Mouse (Mus musculus) CH12.LX (cell line): ENCODE data around the gene BC017158. TPM values are rescaled to one million over a fixed set of nuclear protein-coding genes. Genes with fewer than 3 reads are reported as not detected.

ENCODE experiments used
- DNase-seq: peaks from one replicate; pipeline ENCODE4 v3.0.0-alpha.2; 2013; ENCODE audit errors: extremely low read depth
- H3K27ac ChIP-seq: 2 replicates; pipeline ENCODE4 v1.5.1; 2012; ENCODE audit warnings: low read depth, mild to moderate bottlenecking, control low read depth, moderate library complexity; ENCODE audit not compliant: insufficient read depth
- H3K27me3 ChIP-seq: replicated peaks from 2 replicates; pipeline ENCODE3; 2012; ENCODE audit warnings: inconsistent platforms
- H3K36me3 ChIP-seq, 2 experiments: replicated peaks in 1 of 2; 2 replicates each; pipeline versions ENCODE3 to v1.6.1; 2012; ENCODE audit warnings: inconsistent platforms in 1 of 2, low read length in 1 of 2, mild to moderate bottlenecking in 1 of 2, mixed read lengths in 1 of 2, moderate library complexity in 1 of 2; ENCODE audit not compliant: control insufficient read depth in 1 of 2, insufficient read depth in 1 of 2
- H3K4me1 ChIP-seq, 2 experiments: 2 replicates each; pipeline ENCODE4 v1.6.1; 2012; ENCODE audit warnings: inconsistent platforms in 1 of 2, moderate library complexity in 1 of 2; ENCODE audit not compliant: insufficient read depth in 2 of 2, control insufficient read depth in 1 of 2
- H3K4me2 ChIP-seq: 2 replicates; pipeline ENCODE4 v1.6.1; 2012; ENCODE audit warnings: low read depth, mild to moderate bottlenecking, control low read depth; ENCODE audit not compliant: poor library complexity, insufficient read depth, severe bottlenecking
- H3K4me3 ChIP-seq, 3 experiments: fragments of 150-350 bp in 1 of 3; sonication (generic) in 1 of 3; replicated peaks in 1 of 3; 2 replicates each; pipeline versions ENCODE3 to v1.5.1; 2011 to 2012; ENCODE audit warnings: low read depth in 2 of 3, low read length in 2 of 3, mild to moderate bottlenecking in 2 of 3, moderate library complexity in 2 of 3, control low read depth in 1 of 3, improper control_type of control experiment in 1 of 3, inconsistent platforms in 1 of 3, mixed read lengths in 1 of 3; ENCODE audit not compliant: poor library complexity in 1 of 3
- H3K79me2 ChIP-seq: replicated peaks from 2 replicates; pipeline ENCODE4 v1.6.1; 2012; ENCODE audit warnings: mild to moderate bottlenecking, moderate library complexity; ENCODE audit not compliant: control insufficient read depth, poor library complexity, insufficient read depth, severe bottlenecking; ENCODE audit errors: extremely low read depth
- H3K9ac ChIP-seq: 2 replicates; pipeline ENCODE4 v1.6.1; 2012; ENCODE audit warnings: low read depth, mild to moderate bottlenecking, control low read depth, moderate library complexity; ENCODE audit not compliant: insufficient read depth
- H3K9me3 ChIP-seq: replicated peaks from 2 replicates; pipeline ENCODE3; 2012; ENCODE audit warnings: low read length, inconsistent platforms, mixed read lengths
- CHD2 ChIP-seq: IDR thresholded peaks from 2 replicates; pipeline ENCODE4 v1.6.1; 2011; ENCODE audit warnings: low read length, improper control_type of control experiment
- CTCF ChIP-seq, 2 experiments: IDR thresholded peaks in 1 of 2; conservative IDR thresholded peaks in 1 of 2; 2 replicates each; pipeline ENCODE4 v1.5.1; 2011 to 2012; ENCODE audit warnings: low read depth in 2 of 2, low read length in 2 of 2, improper control_type of control experiment in 1 of 2, inconsistent platforms in 1 of 2, mild to moderate bottlenecking in 1 of 2, moderate library complexity in 1 of 2
- GABPA ChIP-seq: IDR thresholded peaks from 2 replicates; pipeline ENCODE4 v1.6.1; 2012; ENCODE audit warnings: low read depth, low read length, improper control_type of control experiment, inconsistent platforms; ENCODE audit not compliant: insufficient replicate concordance
- IRF4 ChIP-seq: IDR thresholded peaks from 2 replicates; pipeline ENCODE4 v1.6.1; 2014; ENCODE audit warnings: low read depth, mild to moderate bottlenecking, inconsistent platforms, low read length, improper control_type of control experiment
- JUND ChIP-seq: conservative IDR thresholded peaks from 2 replicates; pipeline ENCODE4 v1.6.1; 2011; ENCODE audit warnings: low read depth, low read length, improper control_type of control experiment
- MAFK ChIP-seq: IDR thresholded peaks from 2 replicates; pipeline ENCODE4 v1.6.1; 2011; ENCODE audit warnings: low read length, improper control_type of control experiment; ENCODE audit not compliant: insufficient replicate concordance
- MEF2A ChIP-seq: IDR thresholded peaks from 2 replicates; pipeline ENCODE4 v1.6.1; 2014; ENCODE audit warnings: low read depth, mild to moderate bottlenecking, inconsistent platforms, low read length, improper control_type of control experiment, borderline replicate concordance
- MXI1 ChIP-seq: IDR thresholded peaks from 2 replicates; pipeline ENCODE4 v1.6.1; 2011; ENCODE audit warnings: mild to moderate bottlenecking, low read depth, low read length, improper control_type of control experiment
- MYC ChIP-seq: IDR thresholded peaks from 2 replicates; pipeline ENCODE4 v1.6.1; 2011; ENCODE audit warnings: low read depth, mild to moderate bottlenecking, improper control_type of control experiment, low read length
- NELFE ChIP-seq: IDR thresholded peaks from 2 replicates; pipeline ENCODE4 v1.6.1; 2011; ENCODE audit warnings: low read depth, low read length, improper control_type of control experiment
- NRF1 ChIP-seq: IDR thresholded peaks from 2 replicates; pipeline ENCODE4 v1.6.1; 2014; ENCODE audit warnings: low read depth, mild to moderate bottlenecking, inconsistent platforms, low read length, improper control_type of control experiment, moderate library complexity
- POLR2A ChIP-seq: IDR thresholded peaks from 2 replicates; pipeline ENCODE4 v1.6.1; 2011; ENCODE audit warnings: low read depth, mild to moderate bottlenecking, improper control_type of control experiment, low read length
- RAD21 ChIP-seq: IDR thresholded peaks from 2 replicates; pipeline ENCODE4 v1.6.1; 2011; ENCODE audit warnings: low read depth, mild to moderate bottlenecking, low read length, improper control_type of control experiment, moderate library complexity
- RCOR1 ChIP-seq: conservative IDR thresholded peaks from 2 replicates; pipeline ENCODE4 v1.6.1; 2012; ENCODE audit warnings: low read depth, mild to moderate bottlenecking, inconsistent platforms, low read length, improper control_type of control experiment
- SMC3 ChIP-seq: IDR thresholded peaks from 2 replicates; pipeline ENCODE4 v1.6.1; 2011; ENCODE audit warnings: low read depth, low read length, improper control_type of control experiment
- TBP ChIP-seq: conservative IDR thresholded peaks from 2 replicates; pipeline ENCODE4 v1.6.1; 2011; ENCODE audit warnings: low read depth, low read length, improper control_type of control experiment
- TCF12 ChIP-seq: IDR thresholded peaks from 2 replicates; pipeline ENCODE4 v1.6.1; 2014; ENCODE audit warnings: low read depth, mild to moderate bottlenecking, inconsistent platforms, low read length, improper control_type of control experiment
- USF1 ChIP-seq: IDR thresholded peaks from 2 replicates; pipeline ENCODE4 v1.6.1; 2014; ENCODE audit warnings: low read depth, mild to moderate bottlenecking, inconsistent platforms, low read length, improper control_type of control experiment
- ZC3H11A ChIP-seq: IDR thresholded peaks from 2 replicates; pipeline ENCODE4 v1.6.1; 2012; ENCODE audit warnings: low read depth, mild to moderate bottlenecking, inconsistent platforms, low read length, improper control_type of control experiment
- dilution Hi-C: fragments of 300-500 bp; cut with MboI; formaldehyde crosslinking; loops from 2 replicates; pipeline ENCODE4 v1.14.3; 2020; ENCODE audit warnings: low sequenced_read_pairs; ENCODE audit not compliant: extremely low pct_unique_long_range_greater_than_20kb, extremely low pct_ligation_motif_present
- in situ Hi-C: fragments of 300-500 bp; cut with MboI; formaldehyde crosslinking; loops from 3 replicates; pipeline ENCODE4 v1.14.3; 2019; ENCODE audit warnings: low sequenced_read_pairs, low pct_ligation_motif_present, low pct_unique_long_range_greater_than_20kb, mixed read lengths
- polyA plus RNA-seq: library from polyadenylated mRNA; unstranded; fragments of >175 nt; gene quantifications from 2 replicates; pipeline ENCODE4 v1.2.1, GENCODE M21; 2012; ENCODE audit warnings: low read depth; ENCODE audit not compliant: insufficient read length
- total RNA-seq, 2 experiments: library from RNA; depleted of rRNA; stranded (reverse); fragments of 300-350 nt in 1 of 2; fragments of >200 nt in 1 of 2; gene quantifications; 2 replicates each; pipeline ENCODE4 v1.2.3; 2012 to 2014

Gene BC017158
- total and polyA plus RNA-seq, 3 experiments, result 4.9 to 14.5 (median 8.1) TPM

DNA sequence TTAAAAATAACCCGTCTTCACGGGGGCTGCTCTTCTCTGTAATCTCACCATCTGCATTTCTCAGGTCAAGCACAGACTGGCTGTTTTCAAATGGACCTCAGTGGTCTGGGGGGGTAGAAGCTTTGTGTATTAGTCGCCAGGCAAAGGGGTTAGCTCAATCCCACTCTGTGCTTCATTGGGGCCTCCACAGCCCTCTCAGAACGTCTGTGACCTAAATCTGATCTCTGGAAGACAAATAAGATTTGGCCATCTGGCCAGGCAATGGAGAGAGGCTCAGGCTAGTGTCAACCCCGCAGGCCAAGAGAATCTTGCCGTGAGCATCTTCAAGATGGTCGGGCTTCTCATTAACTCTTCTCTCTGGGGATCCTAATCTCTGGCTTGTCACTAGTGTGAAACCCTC lies 16.5 kb upstream of the BC017158 start:
- Histone ChIP-seq H3K4me1 (peaks cover 0 to 6% of the 10 kb centered on the region in 2 experiments; a peak in 1 of 4 replicates), H3K27ac (no peak overlapping the region), H3K36me3 (no peaks in the 10 kb centered on the region), H3K9me3 (no peaks in the 10 kb centered on the region), H3K9ac (no peak overlapping the region), H3K4me2 (no peak overlapping the region), H3K4me3 (no peak overlapping the region), H3K79me2 (no peaks in the 10 kb centered on the region), H3K27me3 (peaks cover 29% of the 10 kb centered on the region)
- dilution Hi-C loops, result no loop called here
- TF ChIP-seq NELFE, result no peak
- TF ChIP-seq ZC3H11A, result no peak
- no peak for TF ChIP-seq RAD21
- TF ChIP-seq MYC, result no peak
- no peak for TF ChIP-seq USF1
- no peak for TF ChIP-seq MAFK
- no peak for TF ChIP-seq POLR2A
- no peak for TF ChIP-seq RCOR1
- no peak for TF ChIP-seq NRF1
- TF ChIP-seq JUND, result no peak
- no peak for TF ChIP-seq MEF2A
- TF ChIP-seq TCF12, result no peak
- DNase-seq, result no peak
- in situ Hi-C loops, result no loop called here

DNA sequence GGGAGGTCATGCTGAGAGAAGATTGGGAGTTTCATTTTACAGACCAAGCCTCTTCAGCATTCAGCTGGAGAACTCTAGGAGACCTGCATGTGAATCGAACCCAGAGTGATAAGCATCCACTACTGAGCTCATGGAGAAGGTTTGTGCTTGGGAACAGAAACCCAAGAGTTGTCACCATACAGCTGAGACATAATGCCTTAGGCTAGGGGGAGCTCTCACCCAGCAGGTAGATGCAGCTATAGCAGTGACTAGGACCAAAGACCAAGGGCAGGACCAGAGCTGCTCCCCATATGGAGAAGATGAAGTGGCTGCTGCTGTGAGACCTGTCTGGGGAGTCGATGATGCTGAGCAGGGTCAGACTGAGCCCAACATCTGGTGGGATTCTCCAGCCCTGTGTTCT lies 15.6 kb upstream of the BC017158 start:
- H3K4me1 ChIP-seq, result peaks cover 0 to 6% of the 10 kb centered on the region in 2 experiments; a peak in 1 of 4 replicates
- no peak for TF ChIP-seq MEF2A
- peak; percentile 48 for TF ChIP-seq RAD21
- TF ChIP-seq CTCF (conservative IDR thresholded peaks at IDR 0.05 in 1 of 2, IDR thresholded peaks at IDR 0.05 in 1 of 2; ENCODE audit: low read depth in 2 of 2, low read length in 2 of 2), result peak in 1 of 2 experiments; percentile 58; a peak in 2 of 4 replicates
- TF ChIP-seq TBP, result no peak
- no peak for TF ChIP-seq NELFE
- no peak for TF ChIP-seq IRF4
- no peak for TF ChIP-seq CHD2
- no peak for TF ChIP-seq MAFK
- no peak for TF ChIP-seq GABPA
- TF ChIP-seq SMC3, result peak; percentile 28; the same call in 1 of the 2 replicates
- TF ChIP-seq JUND, result no peak
- TF ChIP-seq MXI1, result no peak
- TF ChIP-seq, all 38 proteins: peak for 3
- Histone ChIP-seq H3K79me2 (no peaks in the 10 kb centered on the region), H3K4me3 (no peak overlapping the region), H3K36me3 (no peaks in the 10 kb centered on the region), H3K27ac (no peak overlapping the region), H3K4me2 (no peak overlapping the region), H3K9ac (no peak overlapping the region), H3K27me3 (peaks cover 26% of the 10 kb centered on the region), H3K9me3 (no peaks in the 10 kb centered on the region)
- no peak for DNase-seq
- dilution Hi-C loops, result no loop called here
- in situ Hi-C loops, result no loop called here
